Mouse (Mus musculus): ENCODE results near the gene Frmd5.

DNA sequence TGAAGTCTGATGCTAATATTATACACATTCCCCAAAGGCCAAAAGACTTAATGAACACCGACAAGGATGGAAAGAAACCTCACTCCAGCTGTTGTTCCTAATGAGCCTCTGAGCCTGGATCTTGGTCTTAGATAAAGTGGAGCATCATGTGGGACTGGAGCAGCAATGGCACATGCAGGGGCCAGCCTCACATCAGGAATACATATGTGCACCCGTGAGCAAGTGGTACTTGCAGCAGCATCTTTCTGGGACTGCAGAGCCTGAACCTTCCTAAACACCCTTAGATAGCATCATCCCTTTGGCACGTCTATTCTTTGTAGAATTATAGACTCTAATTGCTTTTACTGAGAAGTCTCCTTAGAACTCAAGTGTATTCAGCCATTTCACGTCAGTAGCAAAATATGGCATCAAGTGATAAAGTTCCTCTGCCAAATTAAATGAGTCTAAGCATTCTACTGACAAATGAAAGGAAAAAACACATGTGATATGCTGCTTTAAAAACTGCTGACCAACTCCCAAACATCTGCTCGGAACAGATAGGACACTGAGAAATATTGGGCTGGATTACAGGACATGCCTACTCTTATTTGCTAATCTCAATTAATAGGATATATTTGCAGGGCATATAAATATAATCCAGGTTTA is 148.6 kb downstream of the Frmd5 start:
- TF ChIP-seq CTCF (IDR thresholded peaks at IDR 0.05; ENCODE audit: extremely low read depth, insufficient read length, insufficient replicate concordance, low read depth, low read length) (no peak), POLR2A (IDR thresholded peaks at IDR 0.05; ENCODE audit: low read depth, low read length) (no peak)
